Mouse (Mus musculus): ENCODE data around the gene Aqp11. TPM values are rescaled to one million over a fixed set of nuclear protein-coding genes. Genes with fewer than 3 reads are reported as not detected.

Gene Aqp11
- total RNA-seq, 2 experiments from 2014 or later: 8.5 to 16.4 TPM

DNA sequence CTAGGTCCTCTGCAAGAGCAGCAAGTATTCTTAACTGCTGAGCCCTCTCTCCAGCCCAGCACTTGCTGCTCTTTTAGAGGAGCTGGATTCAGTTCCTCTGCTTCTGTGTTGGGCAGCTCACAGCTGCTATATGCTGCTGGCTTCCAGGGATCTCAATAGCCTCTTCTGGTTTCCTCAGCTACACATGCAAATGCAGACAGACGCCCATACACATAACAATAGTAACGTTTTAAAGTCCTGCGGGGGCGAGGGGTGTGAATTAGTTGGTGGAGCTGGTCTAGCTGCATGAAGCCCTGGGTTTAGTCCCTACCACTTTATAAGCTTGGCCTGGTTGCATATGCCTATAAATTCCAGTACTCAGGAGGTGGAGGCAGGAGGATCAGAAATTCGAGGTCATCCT, 19.0 kb downstream of the Aqp11 start:
- no peak for ATAC-seq (replicated peaks; ENCODE audit: low FRiP score, low TSS enrichment, poor library complexity, severe bottlenecking)

DNA sequence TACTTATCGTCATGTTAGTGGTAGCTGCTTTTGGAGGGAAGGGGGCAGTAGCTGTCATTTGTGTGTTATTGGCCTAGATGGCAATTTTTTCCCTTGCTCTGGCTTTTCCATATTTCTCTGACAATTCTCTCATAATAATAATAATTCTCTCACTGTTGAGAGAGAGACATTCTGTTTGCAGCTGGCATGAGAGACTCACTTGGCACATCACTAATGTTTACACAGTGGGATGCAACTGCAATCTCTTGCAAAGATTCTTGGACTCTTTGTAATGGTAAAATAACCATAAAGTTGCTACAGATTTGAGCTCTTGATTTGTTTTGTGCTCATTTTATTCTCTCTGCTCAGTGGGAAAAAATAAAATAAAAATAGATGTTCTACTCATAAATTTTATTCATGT, 20.8 kb downstream of the Aqp11 start:
- no peak for ATAC-seq (replicated peaks; ENCODE audit: low FRiP score, low TSS enrichment, poor library complexity, severe bottlenecking)

- no peak for ATAC-seq (replicated peaks; ENCODE audit: low FRiP score, low TSS enrichment, poor library complexity, severe bottlenecking)
Observed at GRCm38 (mm10) chr7:97714651-97715050, 23.4 kb downstream of the Aqp11 start.

DNA sequence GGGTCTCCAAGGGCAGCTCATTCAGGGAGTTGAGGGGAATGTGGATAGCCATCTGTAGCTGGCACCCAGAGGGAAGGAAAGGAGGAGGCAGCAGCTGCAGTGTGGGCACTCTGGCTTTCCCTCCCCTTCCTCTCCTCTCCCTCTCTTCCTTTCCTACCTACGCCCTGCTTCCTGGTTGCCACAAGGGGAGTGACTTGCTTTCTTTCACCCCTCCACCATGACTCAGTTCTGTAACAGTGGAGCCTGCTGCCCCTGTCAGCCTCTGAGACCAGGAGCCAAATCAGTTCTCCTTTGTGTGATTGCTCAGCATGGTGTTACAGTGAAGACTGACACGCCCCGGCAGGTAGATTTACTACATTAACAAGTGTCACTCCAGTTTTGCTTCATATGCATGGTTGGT, 28.9 kb downstream of the Aqp11 start:
- ATAC-seq (replicated peaks; ENCODE audit: low FRiP score, low TSS enrichment, poor library complexity, severe bottlenecking): peak; percentile 47; the same call in 1 of the 2 replicates

DNA sequence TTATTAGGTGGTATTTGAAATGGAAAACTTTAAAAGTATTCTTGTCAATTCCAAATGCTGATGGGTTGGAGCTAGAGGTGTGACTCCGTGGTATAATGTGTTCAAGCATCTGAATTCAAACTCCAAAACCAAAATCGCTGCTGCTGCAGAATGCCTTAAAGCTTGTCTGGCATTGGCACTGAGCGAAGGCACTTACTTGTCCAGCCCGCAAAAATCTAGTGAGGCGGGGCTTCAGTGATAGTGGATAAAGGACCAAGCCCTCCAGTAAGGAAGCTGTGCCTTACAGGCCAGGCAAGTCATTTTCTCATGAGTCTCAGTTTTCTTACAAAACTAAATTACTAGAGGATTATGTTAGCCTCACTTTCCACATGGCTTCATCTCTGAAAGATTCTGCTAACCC, 30.3 kb downstream of the Aqp11 start:
- 0 out of 2 replicates have a peak, but pooled peaks have one; percentile 46 for ATAC-seq (replicated peaks; ENCODE audit: low FRiP score, low TSS enrichment, poor library complexity, severe bottlenecking)

DNA sequence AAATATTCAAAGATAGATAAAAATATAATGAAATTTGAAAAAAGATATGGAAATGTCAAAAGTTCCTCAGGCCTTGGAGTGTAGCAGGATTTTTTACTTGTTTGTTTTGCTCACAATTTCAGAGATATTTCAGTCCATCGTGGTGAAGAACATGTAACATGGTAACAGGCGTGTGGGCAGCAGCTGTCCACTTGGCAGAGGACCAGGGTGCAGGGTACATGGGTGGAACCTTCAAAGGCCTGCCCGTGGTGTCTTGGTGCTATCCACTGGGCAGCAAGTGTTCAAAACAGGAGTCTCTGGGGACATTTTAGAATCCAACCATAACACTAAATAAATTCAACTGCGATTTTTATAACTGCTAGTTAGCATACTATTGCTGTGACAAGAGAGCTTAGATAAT, 31.0 kb downstream of the Aqp11 start:
- ATAC-seq (replicated peaks; ENCODE audit: low FRiP score, low TSS enrichment, poor library complexity, severe bottlenecking): no peak

- ATAC-seq (replicated peaks; ENCODE audit: low FRiP score, low TSS enrichment, poor library complexity, severe bottlenecking): no peak
Observed at GRCm38 (mm10) chr7:97701106-97701505, 37.0 kb downstream of the Aqp11 start.

DNA sequence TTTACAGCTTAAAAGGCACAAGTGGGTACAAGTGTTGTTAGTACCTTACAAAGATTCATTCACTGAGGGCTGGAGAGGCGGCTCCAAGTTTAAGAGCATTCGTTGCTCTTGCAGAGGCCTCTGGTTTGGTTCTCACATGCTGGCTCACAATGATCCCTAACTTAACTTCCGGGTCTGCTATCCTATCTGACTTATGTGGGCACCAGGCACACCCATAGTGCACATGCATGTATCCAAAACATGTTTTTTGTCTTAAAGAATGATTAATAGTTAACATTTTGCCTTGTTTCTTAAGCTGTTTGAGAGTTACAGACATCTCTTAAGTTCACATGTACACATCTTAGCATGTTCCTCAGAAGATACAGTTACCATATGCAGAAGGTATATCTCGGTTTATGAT, 37.9 kb downstream of the Aqp11 start:
- ATAC-seq (replicated peaks; ENCODE audit: low FRiP score, low TSS enrichment, poor library complexity, severe bottlenecking): 0 out of 2 replicates have a peak, but pooled peaks have one; percentile 20

DNA sequence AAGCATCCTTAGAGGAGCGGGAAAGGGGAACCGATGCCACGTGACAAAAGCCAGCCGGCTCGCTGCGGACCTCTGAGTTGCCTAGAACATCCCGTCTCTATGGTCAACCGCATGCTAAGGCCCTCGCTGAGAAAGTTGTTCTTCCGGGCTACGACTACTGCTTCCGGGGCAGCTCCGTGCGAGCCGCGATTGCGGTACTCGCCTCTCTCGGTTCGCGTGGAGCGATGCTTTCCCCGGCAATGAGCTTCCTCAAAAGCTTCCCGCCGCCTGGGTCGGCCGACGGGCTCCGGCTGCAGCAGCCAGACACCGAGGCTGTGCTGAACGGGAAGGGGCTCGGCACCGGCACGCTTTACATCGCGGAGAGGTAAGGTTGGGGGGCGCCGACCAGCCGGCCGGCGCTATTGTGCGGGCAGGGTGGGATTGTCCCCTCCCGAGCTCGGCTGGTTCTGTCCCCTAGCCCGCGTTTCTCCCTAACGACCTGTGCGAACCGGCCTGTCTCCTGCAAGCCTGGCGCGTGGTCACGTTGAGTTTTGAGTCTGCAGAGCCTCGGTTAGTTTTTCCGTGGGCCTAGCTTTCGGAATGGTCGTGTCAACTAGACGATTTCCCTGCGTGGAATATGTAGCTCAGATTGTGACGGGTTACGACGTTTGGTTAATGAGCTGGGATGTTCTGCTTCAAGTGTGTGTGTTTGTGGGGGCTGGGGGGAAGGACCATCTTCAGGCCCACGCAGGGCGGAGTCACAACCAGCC, 41.4 kb downstream of the Aqp11 start, which contains the start of gene Clns1a:
TSS of gene Clns1a (plus strand) at position 129 of the 749 bp plus-strand sequence.
- peak; percentile 92 for ATAC-seq (replicated peaks; ENCODE audit: low FRiP score, low TSS enrichment, poor library complexity, severe bottlenecking)

DNA sequence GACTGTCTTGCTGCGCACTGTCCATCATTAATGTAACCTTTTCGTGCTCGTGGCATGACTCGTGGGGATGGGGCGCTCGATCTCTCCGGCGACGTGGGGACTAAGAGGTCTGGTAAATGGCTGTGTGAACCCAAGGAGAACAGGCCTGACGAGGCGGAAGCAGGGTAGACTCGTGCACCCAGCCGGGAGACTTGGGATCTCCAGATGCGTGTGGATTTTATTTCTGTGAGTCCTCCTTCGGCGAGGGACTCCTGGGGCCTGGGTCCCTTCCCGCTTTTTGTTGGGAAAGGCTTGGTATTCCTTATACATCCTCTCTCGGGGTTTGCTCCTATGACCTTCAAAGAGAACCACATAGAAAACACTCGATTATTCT, 42.0 kb downstream of the Aqp11 start:
- peak; percentile 17; the same call in 1 of the 2 replicates for ATAC-seq (replicated peaks; ENCODE audit: low FRiP score, low TSS enrichment, poor library complexity, severe bottlenecking)

- ATAC-seq (replicated peaks; ENCODE audit: low FRiP score, low TSS enrichment, poor library complexity, severe bottlenecking): no peak
Observed at GRCm38 (mm10) chr7:97695441-97695840, 42.6 kb downstream of the Aqp11 start.

DNA sequence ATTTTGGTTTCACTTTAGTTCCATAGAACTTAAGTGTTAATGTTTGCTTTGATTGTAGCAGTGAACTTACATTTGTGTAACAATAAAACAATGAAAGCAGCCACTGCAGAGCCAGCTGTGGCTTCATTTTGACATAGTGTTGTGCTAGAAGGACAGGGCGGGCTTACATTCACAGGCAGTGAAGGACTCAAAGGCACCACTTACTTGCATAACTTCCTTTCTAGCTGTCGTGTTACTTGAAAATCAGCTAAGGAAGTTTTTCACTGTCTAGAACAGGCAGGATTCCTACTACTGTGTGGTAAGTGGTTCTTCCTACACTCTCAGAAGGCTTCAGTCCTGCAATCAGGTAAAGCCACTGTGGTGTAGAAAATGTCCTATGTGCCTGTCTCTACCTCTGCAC, 50.3 kb downstream of the Aqp11 start:
- no peak for ATAC-seq (replicated peaks; ENCODE audit: low FRiP score, low TSS enrichment, poor library complexity, severe bottlenecking)

- ATAC-seq (replicated peaks; ENCODE audit: low FRiP score, low TSS enrichment, poor library complexity, severe bottlenecking): 0 out of 2 replicates have a peak, but pooled peaks have one; percentile 55
Observed at GRCm38 (mm10) chr7:97679239-97679638, 58.9 kb downstream of the Aqp11 start.

Other genes starting within 250 kb of the Aqp11 start
- gene Aamdc, start 158.8 kb downstream of the Aqp11 start, total RNA-seq (2014; fragmentation: Nextera tagmentation): 10.9 and 15.9 TPM in 2 replicates
- 36.3 and 43.2 TPM in 2 replicates for gene Aamdc, start 158.8 kb downstream of the Aqp11 start, total RNA-seq (2017)
- 21.4 and 24.5 TPM in 2 replicates for gene Rsf1, start 158.4 kb downstream of the Aqp11 start, total RNA-seq (2014; fragmentation: Nextera tagmentation)
- gene Rsf1, start 158.4 kb downstream of the Aqp11 start, total RNA-seq (2017): 25.9 and 50.3 TPM in 2 replicates
- gene Clns1a, start 41.7 kb downstream of the Aqp11 start, total RNA-seq (2014; fragmentation: Nextera tagmentation): 118 and 121 TPM in 2 replicates
- 181 and 238 TPM in 2 replicates for gene Clns1a, start 41.7 kb downstream of the Aqp11 start, total RNA-seq (2017)
- gene Pak1, start 50.3 kb upstream of the Aqp11 start, total RNA-seq (2014; fragmentation: Nextera tagmentation): 6.9 and 8.2 TPM in 2 replicates
- gene Pak1, start 50.3 kb upstream of the Aqp11 start, total RNA-seq (2017): 13.9 and 20.3 TPM in 2 replicates
- gene Gdpd4, start 181.7 kb upstream of the Aqp11 start, total RNA-seq (2014; fragmentation: Nextera tagmentation): not detected in 2 replicates
- gene Gdpd4, start 181.7 kb upstream of the Aqp11 start, total RNA-seq (2017): not detected in 2 replicates

All from megakaryocyte-erythroid progenitor cell, adult 5-6 weeks (primary cell).